Mouse (Mus musculus) embryo, embryonic 11 days (tissue): ENCODE results near the gene Pgap1.
A peak's percentile ranks its signal among the peaks of the same experiment; 100 is the strongest.

Experiments
- DNase-seq: peaks from one replicate; pipeline ENCODE4 v3.0.0-alpha.2; 2015

Pgap1 gene

GRCm38 (mm10) chr1:54513836-54514235 lies 43.6 kb downstream of the Pgap1 start:
- DNase-seq, result peak; percentile 4

- DNase-seq, result no peak
Measured at GRCm38 (mm10) chr1:54498496-54498895, 59.0 kb downstream of the Pgap1 start.

- DNase-seq, result no peak
Measured at GRCm38 (mm10) chr1:54496254-54496653, 61.2 kb downstream of the Pgap1 start.

- DNase-seq, result no peak
Measured at GRCm38 (mm10) chr1:54493496-54493895, 64.0 kb downstream of the Pgap1 start.

- DNase-seq, result peak; percentile 10
Measured at GRCm38 (mm10) chr1:54492435-54492841, 65.0 kb downstream of the Pgap1 start.

GRCm38 (mm10) chr1:54484744-54485420 lies 72.6 kb downstream of the Pgap1 start:
- DNase-seq, result no peak

- DNase-seq, result no peak
Measured at GRCm38 (mm10) chr1:54480491-54480890, 77.0 kb downstream of the Pgap1 start.

- DNase-seq, result no peak
Measured at GRCm38 (mm10) chr1:54468662-54469061, 88.8 kb downstream of the Pgap1 start.

- DNase-seq, result no peak
Measured at GRCm38 (mm10) chr1:54467366-54467765, 90.1 kb downstream of the Pgap1 start.

- no peak for DNase-seq
Measured at GRCm38 (mm10) chr1:54452116-54452515, 105.4 kb downstream of the Pgap1 start.

GRCm38 (mm10) chr1:54448833-54449232 lies 108.7 kb downstream of the Pgap1 start:
- DNase-seq, result no peak

GRCm38 (mm10) chr1:54443641-54444040 lies 113.8 kb downstream of the Pgap1 start:
- peak; percentile 17 for DNase-seq

GRCm38 (mm10) chr1:54439080-54439476 lies 118.4 kb downstream of the Pgap1 start:
- DNase-seq, result no peak

- DNase-seq, result peak; percentile 86
Measured at GRCm38 (mm10) chr1:54438340-54439079, 119.0 kb downstream of the Pgap1 start, which contains the start of gene Gtf3c3. Gene Gtf3c3, minus strand, starts transcription at chr1:54438971.
